7 mouse cellular contexts compared by ENCODE assay signal in genomic region chr15:97667437-97667836, GRCm38 (mm10). TPM values are rescaled to one million over a fixed set of nuclear protein-coding genes. Genes with fewer than 3 reads are reported as not detected.
DNase-seq lines count a peak whose midpoint lies in the region; TF ChIP-seq lines count a peak whose summit lies in the region.

No protein-coding gene starts in this region.

- no peak overlapping the region for H3K4me3 ChIP-seq in E14TG2a.4 (replicated peaks; ENCODE audit: low read length)

- no peaks in the 10 kb centered on the region for H3K9me3 ChIP-seq in E14TG2a.4 (ENCODE audit: low read length)

- intact Hi-C loops in heart, postnatal 14 days (cut with DNase I): loop anchor here (5.0 kb wide), 1 partner anchor 115 kb away; no protein-coding TSS in a partner anchor

- peaks cover 25% of the 10 kb centered on the region for H3K4me1 ChIP-seq in E14TG2a.4 (replicated peaks; ENCODE audit: low read depth, low read length)

- H3K27me3 ChIP-seq in E14TG2a.4 (ENCODE audit: insufficient read depth, low read length): no peaks in the 10 kb centered on the region

- TF ChIP-seq CTCF in E14TG2a.4 (conservative IDR thresholded peaks at IDR 0.05; ENCODE audit: low read length): peak; percentile 82

- peak; percentile 89 for DNase-seq in adipocyte (ENCODE audit: low spot score)
- DNase-seq in embryo, embryonic 10 days (ENCODE audit: low spot score): peak; percentile 86
- peak; percentile 66 to 74 for DNase-seq in heart, postnatal 14 days
- DNase-seq in left cerebral cortex, adult 18-20 months (ENCODE audit: low spot score in 2 of 2): peak; percentile 56 to 68
- peak; percentile 84 for DNase-seq in mesoderm, embryonic 11.5 days (ENCODE audit: low read depth, low spot score)
- DNase-seq in right cerebral cortex, postnatal 4 days: peak; percentile 68

- no peaks in the 10 kb centered on the region for H3K36me3 ChIP-seq in E14TG2a.4 (ENCODE audit: insufficient read depth, low read length)

RNA-seq across cellular contexts. Expression of gene Rpap3, which starts 38.2 kb away (rescaled TPM):
- total RNA-seq in heart, postnatal 14 days (2021): 10 to 100 TPM; 11.5 to 12.4 TPM
- 10 to 100 TPM; 29.2 to 29.7 TPM for total RNA-seq in left cerebral cortex, adult 18-20 months (2021)
